Mouse (Mus musculus) stomach, adult 2 months (tissue): ENCODE data around the gene Coasy. TPM values are rescaled to one million over a fixed set of nuclear protein-coding genes. Genes with fewer than 3 reads are reported as not detected.

Experiments used
- polyA plus RNA-seq: library from polyadenylated mRNA; depleted of rRNA; stranded (reverse); fragments of >200 nt; gene quantifications from 2 replicates; pipeline ENCODE4 v1.2.3, GENCODE M21; 2012; rRNA removed

Gene Coasy
- polyA plus RNA-seq = 21.0 and 26.1 TPM in 2 replicates

DNA sequence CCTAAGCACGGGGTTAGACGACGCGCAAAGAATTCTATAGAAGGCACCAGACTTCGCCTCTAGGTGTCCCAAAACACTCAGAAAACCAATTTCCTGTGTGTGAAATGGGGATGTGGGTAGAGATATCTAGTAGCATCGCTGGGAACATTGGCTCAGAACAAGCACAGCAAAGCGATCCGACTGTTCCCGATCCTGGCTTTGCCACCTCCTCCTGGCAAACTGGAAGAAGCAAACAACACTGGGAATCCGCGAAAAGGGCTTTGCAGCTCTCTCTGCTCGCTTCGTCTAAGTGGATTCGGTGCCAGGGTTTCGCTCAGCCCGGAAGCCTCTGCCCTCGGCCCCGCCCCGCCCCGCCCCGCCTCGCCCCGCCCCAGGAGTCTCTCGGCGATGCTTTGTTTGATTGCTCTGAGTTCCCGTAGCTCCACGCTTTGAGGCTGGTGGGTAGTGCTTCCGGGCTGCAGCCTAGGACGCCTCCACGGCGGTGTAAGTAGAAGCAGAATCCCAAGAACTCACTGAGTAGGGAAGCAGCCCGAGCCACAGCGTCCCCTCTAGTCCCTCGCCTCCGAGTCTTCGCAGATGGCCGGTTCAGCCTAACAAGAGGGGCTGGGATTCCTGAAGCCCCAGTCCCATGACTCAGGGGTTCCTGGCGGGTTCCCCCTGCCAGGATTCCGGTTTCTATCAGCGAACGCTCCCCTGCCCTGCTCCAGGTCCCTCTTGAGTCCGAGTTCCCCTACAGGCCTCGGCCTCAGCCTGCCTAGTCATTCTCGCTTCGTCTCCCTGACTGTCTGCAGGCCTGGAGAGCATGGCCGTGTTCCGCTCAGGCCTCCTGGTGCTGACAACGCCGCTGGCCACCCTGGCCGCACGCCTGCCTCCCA is at the start of gene Coasy:
Coasy (plus strand) TSS at position 358 of the 875 bp plus-strand sequence.

GRCm38 (mm10) chr11:101069391-101070188 is 12.8 kb upstream of the Coasy start, which contains the start of gene Naglu:
Naglu (plus strand) TSS chr11:101070012.

DNA sequence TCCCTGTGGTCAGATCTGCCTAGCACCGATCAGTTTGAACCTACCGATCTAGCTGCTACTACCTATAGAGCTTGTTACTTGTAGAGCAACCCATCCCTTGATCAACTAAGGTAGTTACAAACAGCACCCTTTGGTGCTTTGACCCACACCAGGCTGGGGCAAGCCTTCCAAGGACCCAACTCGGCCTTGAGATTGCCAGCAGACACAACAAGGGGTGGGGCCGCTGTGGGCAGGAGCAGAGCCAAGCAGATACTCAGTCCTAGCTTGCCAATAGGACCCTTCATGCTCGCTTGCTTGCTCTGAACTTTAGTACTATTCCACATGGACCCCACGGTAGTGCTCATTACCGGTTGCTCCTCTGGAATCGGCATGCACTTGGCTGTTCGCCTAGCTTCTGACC is 4.2 kb upstream of the Coasy start, which contains the start of gene Hsd17b1:
Hsd17b1 (plus strand) TSS at position 291 of the 400 bp plus-strand sequence.

GRCm38 (mm10) chr11:101086756-101087681 is 4.7 kb downstream of the Coasy start, which contains the start of gene Mlx:
Mlx (plus strand) TSS chr11:101087277.

GRCm38 (mm10) chr11:101095314-101096024 is 13.1 kb downstream of the Coasy start, which contains the start of gene Psmc3ip:
Psmc3ip (minus strand) TSS chr11:101095436.

DNA sequence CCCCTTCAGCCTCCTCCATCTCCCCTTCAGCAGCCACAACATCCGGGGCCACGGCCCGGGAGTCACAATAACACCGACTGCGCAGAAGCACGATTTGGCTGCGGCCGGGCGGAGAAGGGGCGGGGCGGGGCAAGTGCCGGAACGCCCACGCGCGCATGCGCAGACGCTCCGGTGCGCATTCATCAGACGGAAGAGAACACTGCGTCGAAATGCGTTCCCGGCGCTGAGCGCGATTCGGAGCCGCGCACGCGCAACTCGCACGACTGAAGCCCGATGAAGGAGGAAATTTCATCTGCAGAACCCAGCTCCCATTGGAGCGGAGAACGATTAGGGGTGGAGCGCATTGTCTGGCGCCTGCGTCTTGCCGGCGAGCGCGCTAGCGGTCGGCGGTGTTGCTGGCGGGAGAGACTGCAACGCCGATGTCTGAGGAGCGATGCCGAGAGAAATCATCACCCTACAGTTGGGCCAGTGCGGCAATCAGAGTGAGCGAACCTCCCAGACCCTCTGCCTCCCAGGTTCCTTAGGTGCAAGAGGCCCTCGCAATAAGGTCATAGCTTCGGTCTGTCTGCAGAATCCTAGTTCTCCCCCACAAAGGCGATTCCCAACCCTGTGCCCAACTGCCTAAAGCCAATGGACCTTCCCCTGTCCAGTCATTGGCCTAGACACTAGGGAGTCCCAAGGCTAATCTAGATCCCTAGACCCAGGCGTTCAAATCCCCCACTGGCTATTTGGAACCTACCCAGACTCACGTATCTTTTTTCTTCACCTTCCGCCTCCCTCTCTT is 37.6 kb downstream of the Coasy start, which contains the start of the genes Retreg3 and Tubg1:
Retreg3 (minus strand) TSS at position 133 of the 784 bp plus-strand sequence.
Tubg1 (plus strand) TSS at position 178 of the 784 bp plus-strand sequence.

Other genes starting within 250 kb of the Coasy start
- gene Stat5b, start 231.8 kb upstream of the Coasy start, polyA plus RNA-seq = 7.1 and 7.4 TPM in 2 replicates
- gene Stat5a, start 223.2 kb upstream of the Coasy start, polyA plus RNA-seq = 12.2 and 12.6 TPM in 2 replicates
- gene Stat3, start 143.0 kb upstream of the Coasy start, polyA plus RNA-seq = 31.8 and 35.5 TPM in 2 replicates
- gene Cavin1, start 111.7 kb upstream of the Coasy start, polyA plus RNA-seq = 51.6 and 78.4 TPM in 2 replicates
- gene Atp6v0a1, start 73.1 kb upstream of the Coasy start, polyA plus RNA-seq = 46.3 and 53.1 TPM in 2 replicates
- gene Naglu, start 12.6 kb upstream of the Coasy start, polyA plus RNA-seq = 19.1 and 22.4 TPM in 2 replicates
- 0.17 and 0.28 TPM in 2 replicates for gene Hsd17b1, start 4.2 kb upstream of the Coasy start, polyA plus RNA-seq
- gene Mlx, start 4.7 kb downstream of the Coasy start, polyA plus RNA-seq = 30.3 and 32.5 TPM in 2 replicates
- 0.12 and 0.17 TPM in 2 replicates for gene Psmc3ip, start 12.9 kb downstream of the Coasy start, polyA plus RNA-seq
- 22.6 and 22.7 TPM in 2 replicates for gene Retreg3, start 37.3 kb downstream of the Coasy start, polyA plus RNA-seq
- 8.8 and 9.5 TPM in 2 replicates for gene Tubg1, start 37.4 kb downstream of the Coasy start, polyA plus RNA-seq
- gene Tubg2, start 73.3 kb downstream of the Coasy start, polyA plus RNA-seq = 2.2 and 2.7 TPM in 2 replicates
- gene Cntnap1, start 88.0 kb downstream of the Coasy start, polyA plus RNA-seq = 2.1 and 3.0 TPM in 2 replicates
- gene Plekhh3, start 88.8 kb downstream of the Coasy start, polyA plus RNA-seq = 48.6 and 67.7 TPM in 2 replicates
- 0.55 TPM in 1 of 2 replicates, not detected in the other for gene Ccr10, start 92.9 kb downstream of the Coasy start, polyA plus RNA-seq
- gene Ezh1, start 143.9 kb downstream of the Coasy start, polyA plus RNA-seq = 9.5 and 10.8 TPM in 2 replicates
- 28.0 and 40.4 TPM in 2 replicates for gene Ramp2, start 163.5 kb downstream of the Coasy start, polyA plus RNA-seq
- 72.1 and 77.8 TPM in 2 replicates for gene Vps25, start 171.1 kb downstream of the Coasy start, polyA plus RNA-seq
- gene Wnk4, start 178.0 kb downstream of the Coasy start, polyA plus RNA-seq = 11.2 TPM in 2 replicates
- gene Cntd1, start 196.4 kb downstream of the Coasy start, polyA plus RNA-seq = 0.04 and 0.05 TPM in 2 replicates
- gene Coa3, start 196.5 kb downstream of the Coasy start, polyA plus RNA-seq = 322 and 371 TPM in 2 replicates
- 45.6 and 56.4 TPM in 2 replicates for gene Becn1, start 219.7 kb downstream of the Coasy start, polyA plus RNA-seq
- 15.1 and 19.9 TPM in 2 replicates for gene Psme3, start 233.6 kb downstream of the Coasy start, polyA plus RNA-seq
- 2.2 and 2.3 TPM in 2 replicates for gene Aoc2, start 242.5 kb downstream of the Coasy start, polyA plus RNA-seq
- 10.8 and 13.3 TPM in 2 replicates for gene Aoc3, start 248.0 kb downstream of the Coasy start, polyA plus RNA-seq